8 mouse cellular contexts compared by ENCODE assay signal in genomic region chr2:30471795-30472720, GRCm38 (mm10). TPM values are rescaled to one million over a fixed set of nuclear protein-coding genes. Genes with fewer than 3 reads are reported as not detected.
A peak's percentile ranks its signal among the peaks of the same experiment; 100 is the strongest.
DNase-seq lines count a peak whose midpoint lies in the region; ATAC-seq and TF ChIP-seq lines count a peak whose summit lies in the region.

No protein-coding gene starts in this region.

- no peaks in the 10 kb centered on the region for H3K36me3 ChIP-seq in intestine, embryonic 16.5 days (ENCODE audit: control insufficient read depth, insufficient read depth, low read length)
- no peaks in the 10 kb centered on the region for H3K36me3 ChIP-seq in limb, embryonic 10.5 days
- no peaks in the 10 kb centered on the region for H3K36me3 ChIP-seq in midbrain, embryonic 12.5 days
- H3K36me3 ChIP-seq in spleen, adult 2 months (ENCODE audit: control insufficient read depth, insufficient read depth, low read length): no peaks in the 10 kb centered on the region

- peaks cover 12% of the 10 kb centered on the region; the same call in 1 of the 2 replicates for H3K4me1 ChIP-seq in intestine, embryonic 16.5 days (ENCODE audit: control insufficient read depth, insufficient read depth, low read length)
- H3K4me1 ChIP-seq in limb, embryonic 10.5 days: peaks cover 67% of the 10 kb centered on the region
- peaks cover 45% of the 10 kb centered on the region for H3K4me1 ChIP-seq in midbrain, embryonic 12.5 days
- H3K4me1 ChIP-seq in spleen, adult 2 months (ENCODE audit: control insufficient read depth, insufficient read depth, insufficient read length): peaks cover 23% of the 10 kb centered on the region

- WGBS in intestine, embryonic 16.5 days: under 1% methylated on average over 46 of the region's 51 CpGs
- under 1% methylated on average over 44 of the region's 51 CpGs for WGBS in limb, embryonic 10.5 days
- WGBS in midbrain, embryonic 12.5 days: under 1% methylated on average over 43 of the region's 51 CpGs
- under 1% methylated on average over 46 of the region's 51 CpGs for WGBS in spleen, adult 2 months

- no peaks in the 10 kb centered on the region for H3K27me3 ChIP-seq in intestine, embryonic 16.5 days (replicated peaks; ENCODE audit: control insufficient read depth, insufficient read depth, low read length)
- H3K27me3 ChIP-seq in limb, embryonic 10.5 days (ENCODE audit: low read depth, poor library complexity, severe bottlenecking): peaks cover 23% of the 10 kb centered on the region
- peaks cover 34% of the 10 kb centered on the region for H3K27me3 ChIP-seq in midbrain, embryonic 12.5 days
- H3K27me3 ChIP-seq in spleen, adult 2 months (ENCODE audit: control insufficient read depth, insufficient read depth, low read length): 0 out of 2 replicates have a peak, but pooled peaks cover 6% of the 10 kb centered on the region

- no peaks in the 10 kb centered on the region for H3K9me3 ChIP-seq in intestine, embryonic 16.5 days (ENCODE audit: control insufficient read depth, low read length)
- H3K9me3 ChIP-seq in limb, embryonic 10.5 days (replicated peaks): no peaks in the 10 kb centered on the region
- no peaks in the 10 kb centered on the region for H3K9me3 ChIP-seq in midbrain, embryonic 12.5 days

- H3K9ac ChIP-seq in intestine, embryonic 16.5 days (ENCODE audit: low read depth, low read length): peak overlapping the region; percentile 95
- H3K9ac ChIP-seq in midbrain, embryonic 12.5 days (replicated peaks): peak overlapping the region; percentile 96

- ATAC-seq in intestine, embryonic 16.5 days: peak; percentile 42
- no peak for ATAC-seq in midbrain, embryonic 12.5 days (ENCODE audit: low FRiP score, low read depth)
- ATAC-seq in megakaryocyte-erythroid progenitor cell, adult 5-6 weeks (replicated peaks; ENCODE audit: low FRiP score, low TSS enrichment, poor library complexity, severe bottlenecking): no peak

- no peak; the same call in 1 of the 2 replicates for TF ChIP-seq POLR2A in spleen, adult 2 months (IDR thresholded peaks at IDR 0.05; ENCODE audit: low read depth, low read length)

- H3K4me2 ChIP-seq in intestine, embryonic 16.5 days (ENCODE audit: low read depth, low read length): peak overlapping the region; percentile 100
- H3K4me2 ChIP-seq in midbrain, embryonic 12.5 days (replicated peaks): peak overlapping the region; percentile 94

- DNase-seq in ZHBTc4 (ENCODE audit: low read depth, low spot score): peak; percentile 94
- DNase-seq in embryo, embryonic 10 days (ENCODE audit: low spot score): peak; percentile 94
- peak; percentile 55 to 81 for DNase-seq in gastrocnemius, postnatal 4 days (ENCODE audit: low spot score in 2 of 2)
- DNase-seq in limb, embryonic 10.5 days (ENCODE audit: low spot score): peak; percentile 91
- peak; percentile 64 to 84 for DNase-seq in spleen, adult 2 months (ENCODE audit: low read depth in 1 of 2, low spot score in 2 of 2)

- no peak for TF ChIP-seq CTCF in spleen, adult 2 months (IDR thresholded peaks at IDR 0.05; ENCODE audit: extremely low read depth, insufficient read depth, insufficient read length, insufficient replicate concordance)

- peak overlapping the region; percentile 88 for H3K4me3 ChIP-seq in intestine, embryonic 16.5 days (ENCODE audit: low read length)
- H3K4me3 ChIP-seq in limb, embryonic 10.5 days: peak overlapping the region; percentile 98
- H3K4me3 ChIP-seq in midbrain, embryonic 12.5 days: peak overlapping the region; percentile 88
- H3K4me3 ChIP-seq in spleen, adult 2 months (ENCODE audit: extremely low read depth, insufficient read depth, insufficient read length): peak overlapping the region; percentile 62; the same call in 1 of the 2 replicates

- H3K27ac ChIP-seq in intestine, embryonic 16.5 days (ENCODE audit: low read length): peak overlapping the region; percentile 98
- H3K27ac ChIP-seq in limb, embryonic 10.5 days: peak overlapping the region; percentile 100
- peak overlapping the region; percentile 89 for H3K27ac ChIP-seq in midbrain, embryonic 12.5 days (replicated peaks)
- peak overlapping the region; percentile 69 for H3K27ac ChIP-seq in spleen, adult 2 months (ENCODE audit: insufficient read depth, low read length)

RNA-seq across cellular contexts. Expression of gene Ier5l, which starts 2.0 kb away (rescaled TPM):
- total RNA-seq in gastrocnemius, postnatal 4 days (2021): 1 to 10 TPM; 8.2 to 8.9 TPM
- polyA plus RNA-seq in intestine, embryonic 16.5 days (2015; fragmentation: Nextera tagmentation; extraction: Ambion mirVana): 0.61 and 0.75 TPM in 2 replicates
- 2.2 and 2.9 TPM in 2 replicates for polyA plus RNA-seq in limb, embryonic 10.5 days (2016; fragmentation: Nextera tagmentation; extraction: Ambion mirVana)
- polyA plus RNA-seq in midbrain, embryonic 12.5 days (2016; fragmentation: Nextera tagmentation; extraction: Ambion mirVana): 2.7 and 3.4 TPM in 2 replicates
- 4.7 and 9.1 TPM in 2 replicates for polyA plus RNA-seq in spleen, adult 2 months (2012; rRNA removed)
- total RNA-seq in megakaryocyte-erythroid progenitor cell, adult 5-6 weeks (2014; fragmentation: Nextera tagmentation): not detected in 2 replicates
- total RNA-seq in megakaryocyte-erythroid progenitor cell, adult 5-6 weeks (2017): 0.56 TPM in 1 of 2 replicates, not detected in the other

RNA-seq across cellular contexts. Expression of gene Ptpa, which starts 56.2 kb away (rescaled TPM):
- 100 to 1,000 TPM; 122 to 132 TPM for total RNA-seq in gastrocnemius, postnatal 4 days (2021)
- 120 and 132 TPM in 2 replicates for polyA plus RNA-seq in intestine, embryonic 16.5 days (2015; fragmentation: Nextera tagmentation; extraction: Ambion mirVana)
- 172 and 177 TPM in 2 replicates for polyA plus RNA-seq in limb, embryonic 10.5 days (2016; fragmentation: Nextera tagmentation; extraction: Ambion mirVana)
- polyA plus RNA-seq in midbrain, embryonic 12.5 days (2016; fragmentation: Nextera tagmentation; extraction: Ambion mirVana): 128 and 129 TPM in 2 replicates
- polyA plus RNA-seq in spleen, adult 2 months (2012; rRNA removed): 136 and 152 TPM in 2 replicates
- 228 and 237 TPM in 2 replicates for total RNA-seq in megakaryocyte-erythroid progenitor cell, adult 5-6 weeks (2014; fragmentation: Nextera tagmentation)
- total RNA-seq in megakaryocyte-erythroid progenitor cell, adult 5-6 weeks (2017): 74.1 and 93.5 TPM in 2 replicates

RNA-seq across cellular contexts. Expression of gene Crat, which starts 56.4 kb away (rescaled TPM):
- total RNA-seq in gastrocnemius, postnatal 4 days (2021): 100 to 1,000 TPM; 229 to 241 TPM
- 25.9 and 29.4 TPM in 2 replicates for polyA plus RNA-seq in intestine, embryonic 16.5 days (2015; fragmentation: Nextera tagmentation; extraction: Ambion mirVana)
- polyA plus RNA-seq in limb, embryonic 10.5 days (2016; fragmentation: Nextera tagmentation; extraction: Ambion mirVana): 21.9 and 22.9 TPM in 2 replicates
- 20.4 and 22.6 TPM in 2 replicates for polyA plus RNA-seq in midbrain, embryonic 12.5 days (2016; fragmentation: Nextera tagmentation; extraction: Ambion mirVana)
- polyA plus RNA-seq in spleen, adult 2 months (2012; rRNA removed): 53.9 and 55.2 TPM in 2 replicates
- 24.3 and 29.2 TPM in 2 replicates for total RNA-seq in megakaryocyte-erythroid progenitor cell, adult 5-6 weeks (2014; fragmentation: Nextera tagmentation)
- 11.2 and 16.0 TPM in 2 replicates for total RNA-seq in megakaryocyte-erythroid progenitor cell, adult 5-6 weeks (2017)
